Mouse (Mus musculus) erythroblast, embryonic 14.5 days (primary cell): ENCODE measurements around the gene Crk. TPM values are rescaled to one million over a fixed set of nuclear protein-coding genes. Genes with fewer than 3 reads are reported as not detected.

Source experiments
- H3K27me3 ChIP-seq: 2 replicates; pipeline ENCODE4 v1.6.1; 2012; ENCODE audit warnings: inconsistent platforms; ENCODE audit not compliant: control insufficient read depth
- H3K36me3 ChIP-seq: 2 replicates; pipeline ENCODE4 v1.6.1; 2012; ENCODE audit warnings: mild to moderate bottlenecking, inconsistent platforms; ENCODE audit not compliant: control insufficient read depth
- H3K4me1 ChIP-seq: 2 replicates; pipeline ENCODE4 v1.6.1; 2012; ENCODE audit warnings: inconsistent platforms; ENCODE audit not compliant: control insufficient read depth
- H3K4me3 ChIP-seq: replicated peaks from 2 replicates; pipeline ENCODE3; 2012; ENCODE audit warnings: moderate library complexity, mild to moderate bottlenecking, inconsistent platforms
- H3K9me3 ChIP-seq: 2 replicates; pipeline ENCODE4 v1.6.1; 2012; ENCODE audit warnings: low read length, inconsistent platforms, mixed read lengths; ENCODE audit not compliant: control insufficient read depth
- GATA1 ChIP-seq: IDR thresholded peaks from 2 replicates; pipeline ENCODE4 v1.6.1; 2012; ENCODE audit warnings: low read length, inconsistent platforms, mixed read lengths
- TAL1 ChIP-seq: IDR thresholded peaks from 3 replicates; pipeline ENCODE4 v1.6.1; 2012; ENCODE audit warnings: low read length, inconsistent platforms, mixed read lengths
- polyA plus RNA-seq: library from polyadenylated mRNA; stranded (reverse); fragments of >175 nt; gene quantifications from 2 replicates; pipeline ENCODE4 v1.2.3, GENCODE M21; 2012

Gene Crk
- polyA plus RNA-seq, 1 experiment, result 6.6 TPM

DNA sequence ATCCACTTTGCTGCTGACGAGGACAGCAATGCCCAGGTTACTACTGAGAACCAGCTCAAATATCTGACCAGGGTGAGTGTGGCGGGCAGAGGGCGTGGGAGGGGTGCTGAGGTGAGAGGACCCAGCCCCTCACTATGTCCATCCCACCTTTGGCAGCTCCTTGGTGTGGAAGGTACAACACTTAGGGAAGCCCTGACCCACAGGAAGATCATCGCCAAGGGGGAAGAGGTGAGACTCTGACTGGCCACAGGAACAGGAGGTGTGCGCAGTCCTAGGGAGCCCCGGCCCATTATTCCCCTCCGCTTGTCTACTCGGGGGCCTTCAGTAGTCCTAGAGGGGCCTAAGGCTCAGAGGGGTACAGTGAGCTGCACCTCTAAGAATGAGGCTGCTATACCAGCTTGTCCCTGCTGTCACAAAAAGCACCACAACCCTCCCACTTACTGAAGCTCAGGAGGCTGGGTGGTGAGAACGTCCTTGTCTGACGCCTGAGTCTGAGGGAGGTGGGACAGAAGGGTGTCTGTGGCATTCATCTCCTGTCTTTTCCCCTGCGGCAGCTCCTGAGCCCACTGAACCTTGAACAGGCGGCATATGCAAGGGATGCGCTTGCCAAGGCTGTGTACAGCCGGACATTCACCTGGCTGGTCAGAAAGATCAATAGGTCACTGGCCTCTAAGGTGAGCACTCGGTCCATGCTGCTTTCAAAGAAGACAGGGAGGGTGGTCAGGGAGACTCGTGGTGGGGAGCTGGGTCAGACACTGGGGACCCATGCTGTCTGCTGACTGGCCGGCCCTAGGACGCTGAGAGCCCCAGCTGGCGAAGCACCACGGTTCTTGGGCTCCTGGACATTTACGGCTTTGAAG is 17.9 kb upstream of the Crk start:
- Histone ChIP-seq H3K27me3 (no peaks in the 10 kb centered on the region), H3K36me3 (peaks cover 75% of the 10 kb centered on the region), H3K9me3 (no peaks in the 10 kb centered on the region), H3K4me3 (no peak overlapping the region), H3K4me1 (peaks cover 13% of the 10 kb centered on the region)
- TF ChIP-seq TAL1 (no peak), GATA1 (no peak)

- Histone ChIP-seq H3K4me3 (no peak overlapping the region), H3K36me3 (peaks cover 83% of the 10 kb centered on the region), H3K27me3 (no peaks in the 10 kb centered on the region), H3K4me1 (peaks cover 9% of the 10 kb centered on the region), H3K9me3 (no peaks in the 10 kb centered on the region)
- no peak for TF ChIP-seq GATA1
- no peak for TF ChIP-seq TAL1
Observed at GRCm38 (mm10) chr11:75662131-75662530, 16.9 kb upstream of the Crk start.

GRCm38 (mm10) chr11:75666296-75666695 is 12.8 kb upstream of the Crk start:
- no peaks in the 10 kb centered on the region for H3K27me3 ChIP-seq
- H3K9me3 ChIP-seq, result no peaks in the 10 kb centered on the region
- TF ChIP-seq GATA1 (no peak), TAL1 (no peak)
- peaks cover 6% of the 10 kb centered on the region for H3K4me1 ChIP-seq
- peaks cover 82% of the 10 kb centered on the region for H3K36me3 ChIP-seq
- H3K4me3 ChIP-seq, result no peak overlapping the region

GRCm38 (mm10) chr11:75668621-75669020 is 10.4 kb upstream of the Crk start:
- Histone ChIP-seq H3K36me3 (peaks cover 87% of the 10 kb centered on the region), H3K4me3 (no peak overlapping the region), H3K9me3 (no peaks in the 10 kb centered on the region), H3K27me3 (no peaks in the 10 kb centered on the region), H3K4me1 (peaks cover 6% of the 10 kb centered on the region)
- TF ChIP-seq TAL1 (no peak), GATA1 (no peak)

GRCm38 (mm10) chr11:75669176-75669852 is 9.7 kb upstream of the Crk start:
- no peak overlapping the region for H3K4me3 ChIP-seq
- no peak for TF ChIP-seq GATA1
- no peak for TF ChIP-seq TAL1
- H3K27me3 ChIP-seq, result no peaks in the 10 kb centered on the region
- H3K4me1 ChIP-seq, result peaks cover 6% of the 10 kb centered on the region
- H3K9me3 ChIP-seq, result no peaks in the 10 kb centered on the region
- peaks cover 87% of the 10 kb centered on the region for H3K36me3 ChIP-seq

DNA sequence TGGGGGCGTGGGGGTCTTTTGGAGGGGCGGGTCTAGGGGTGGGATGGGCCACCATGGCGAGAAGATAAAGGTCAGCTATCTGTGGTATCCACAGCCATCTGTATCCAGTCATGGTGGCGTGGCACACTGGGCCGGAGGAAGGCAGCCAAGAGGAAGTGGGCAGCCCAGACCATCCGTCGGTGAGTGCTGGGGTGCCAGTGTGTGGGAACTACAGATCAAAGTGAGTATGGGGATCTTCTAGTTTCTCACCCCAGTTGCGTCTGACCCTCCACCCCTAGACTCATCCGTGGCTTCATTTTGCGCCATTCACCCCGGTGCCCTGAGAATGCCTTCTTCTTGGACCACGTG is 9.2 kb upstream of the Crk start:
- peaks cover 84% of the 10 kb centered on the region for H3K36me3 ChIP-seq
- TF ChIP-seq GATA1, result no peak
- no peak for TF ChIP-seq TAL1
- H3K27me3 ChIP-seq, result no peaks in the 10 kb centered on the region
- H3K9me3 ChIP-seq, result no peaks in the 10 kb centered on the region
- H3K4me3 ChIP-seq, result no peak overlapping the region
- H3K4me1 ChIP-seq, result peaks cover 6% of the 10 kb centered on the region

- Histone ChIP-seq H3K27me3 (no peaks in the 10 kb centered on the region), H3K4me3 (no peak overlapping the region), H3K4me1 (peaks cover 4% of the 10 kb centered on the region), H3K9me3 (no peaks in the 10 kb centered on the region), H3K36me3 (peaks cover 68% of the 10 kb centered on the region)
- TF ChIP-seq TAL1 (no peak), GATA1 (no peak)
Observed at GRCm38 (mm10) chr11:75671426-75672180, 7.5 kb upstream of the Crk start.

GRCm38 (mm10) chr11:75673411-75673810 is 5.6 kb upstream of the Crk start:
- Histone ChIP-seq H3K4me1 (peaks cover 12% of the 10 kb centered on the region), H3K36me3 (peaks cover 51% of the 10 kb centered on the region), H3K4me3 (no peak overlapping the region), H3K27me3 (no peaks in the 10 kb centered on the region), H3K9me3 (no peaks in the 10 kb centered on the region)
- TF ChIP-seq TAL1 (no peak), GATA1 (no peak)

- Histone ChIP-seq H3K36me3 (peaks cover 37% of the 10 kb centered on the region), H3K4me1 (peaks cover 17% of the 10 kb centered on the region), H3K4me3 (no peak overlapping the region), H3K27me3 (no peaks in the 10 kb centered on the region), H3K9me3 (no peaks in the 10 kb centered on the region)
- TF ChIP-seq TAL1 (no peak), GATA1 (no peak)
Observed at GRCm38 (mm10) chr11:75674875-75675274, 4.2 kb upstream of the Crk start.
